Mouse (Mus musculus) forebrain, embryonic 13.5 days (tissue): ENCODE data around the gene Gcnt4. TPM values are rescaled to one million over a fixed set of nuclear protein-coding genes. Genes with fewer than 3 reads are reported as not detected.
A peak's percentile ranks its signal among the peaks of the same experiment; 100 is the strongest.
"Not testable (repeated sequence)": the region's sequence is repeated elsewhere in the genome, so short reads cannot be mapped to it uniquely, and the experiment has no call there.

Experiments used
- ATAC-seq: fragments of 200-750 bp; cut with Nextera tagmentation; 2 replicates; pipeline ENCODE4 v1.8.0; 2017
- H3K27ac ChIP-seq: fragments of 300-500 bp; sonication (generic); 2 replicates; pipeline ENCODE4 v1.5.1; 2015; ENCODE audit warnings: inconsistent platforms, mild to moderate bottlenecking, moderate library complexity
- H3K27me3 ChIP-seq: fragments of 300-500 bp; sonication (generic); 2 replicates; pipeline ENCODE4 v1.6.1; 2015; ENCODE audit warnings: mild to moderate bottlenecking, inconsistent platforms
- H3K36me3 ChIP-seq: fragments of 300-500 bp; sonication (generic); 2 replicates; pipeline ENCODE4 v1.6.1; 2015; ENCODE audit warnings: mild to moderate bottlenecking, inconsistent platforms; ENCODE audit not compliant: poor library complexity, severe bottlenecking
- H3K4me1 ChIP-seq: fragments of 300-500 bp; sonication (generic); 2 replicates; pipeline ENCODE4 v1.6.1; 2015; ENCODE audit warnings: inconsistent platforms
- H3K4me2 ChIP-seq: fragments of 300-500 bp; sonication (generic); 2 replicates; pipeline ENCODE4 v1.6.1; 2015; ENCODE audit warnings: inconsistent platforms, mild to moderate bottlenecking, moderate library complexity
- H3K4me3 ChIP-seq: fragments of 300-500 bp; sonication (generic); 2 replicates; pipeline ENCODE4 v1.5.1; 2015; ENCODE audit warnings: mild to moderate bottlenecking, inconsistent platforms
- H3K9ac ChIP-seq: fragments of 300-500 bp; sonication (generic); 2 replicates; pipeline ENCODE4 v1.6.1; 2015; ENCODE audit warnings: mild to moderate bottlenecking, inconsistent platforms
- H3K9me3 ChIP-seq: fragments of 300-500 bp; sonication (generic); replicated peaks from 2 replicates; pipeline ENCODE4 v1.6.1; 2016; ENCODE audit warnings: inconsistent platforms
- WGBS: fragments of 180-500 bp; shearing (Covaris S2); methylation state at CpG from one replicate; pipeline ENCODE4 v1.1.7; 2015; 5-methylcytosine and 5-hydroxymethylcytosine counted together
- polyA plus RNA-seq: library from polyadenylated mRNA; unstranded; fragments of >200 nt; fragmentation: Nextera tagmentation; extraction: Ambion mirVana; gene quantifications from 2 replicates; pipeline ENCODE4 v1.2.1, GENCODE M21; 2015

Gene Gcnt4
- polyA plus RNA-seq: 0.03 and 0.06 TPM in 2 replicates

- H3K27me3 ChIP-seq: peaks cover 44% of the 10 kb centered on the region
- H3K4me1 ChIP-seq: peaks cover 14% of the 10 kb centered on the region
- H3K9ac ChIP-seq: peak within 1 kb of the TSS; percentile 71
- peak within 1 kb of the TSS; percentile 67 for H3K4me3 ChIP-seq
- H3K4me2 ChIP-seq: peak within 1 kb of the TSS; percentile 100
- WGBS: 9% methylated on average over 56 of the region's 56 CpGs
- no peaks in the 10 kb centered on the region for H3K9me3 ChIP-seq
- peak; percentile 79 for ATAC-seq
- no peaks in the 10 kb centered on the region for H3K36me3 ChIP-seq
- no peak within 1 kb of the TSS for H3K27ac ChIP-seq
Observed at GRCm38 (mm10) chr13:96923999-96924961, at the start of gene Gcnt4. Gene Gcnt4 (plus strand): TSS chr13:96924689.

DNA sequence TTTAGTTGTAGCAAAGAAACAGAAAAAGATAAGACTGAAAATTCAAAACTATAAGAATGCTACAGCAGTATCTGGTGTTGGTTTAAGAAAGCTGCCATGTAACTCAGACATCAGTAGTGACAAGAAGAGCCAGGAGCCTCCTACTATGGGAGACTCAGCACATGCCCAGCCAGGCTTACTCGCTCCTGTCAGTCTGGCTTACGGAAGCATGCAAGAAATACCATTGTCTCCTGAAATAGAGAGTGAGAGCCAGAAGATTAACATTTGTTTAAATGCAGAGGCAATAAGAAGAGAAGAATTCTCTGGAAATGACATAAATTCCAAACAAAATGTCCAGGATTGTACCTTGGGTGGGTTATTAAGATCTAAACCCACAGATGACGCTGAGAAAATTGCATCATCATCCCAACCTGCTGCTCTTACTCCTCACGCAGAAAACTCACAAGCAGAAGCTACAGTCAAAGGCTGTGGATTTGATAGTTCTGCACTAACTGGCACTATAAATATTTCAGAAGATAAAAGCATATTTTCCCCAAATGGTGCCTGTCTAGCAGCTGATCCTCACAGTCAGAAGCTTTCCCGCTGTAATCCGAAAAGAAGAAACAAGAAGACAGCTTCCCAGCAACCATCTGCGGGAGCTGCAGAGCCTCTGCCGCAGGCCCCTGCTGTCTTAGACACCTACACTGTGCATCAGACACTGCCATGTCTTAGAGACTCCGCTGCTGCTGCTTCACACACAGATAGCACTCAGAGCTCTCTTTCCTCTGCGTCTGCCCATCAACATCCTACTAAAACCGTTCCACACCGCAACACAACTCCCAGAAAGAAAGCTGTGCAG lies 46.0 kb upstream of the Gcnt4 start:
- no peak for ATAC-seq
- no peak overlapping the region for H3K4me2 ChIP-seq
- no peak overlapping the region for H3K27ac ChIP-seq
- no peak overlapping the region for H3K4me3 ChIP-seq
- no peaks in the 10 kb centered on the region for H3K4me1 ChIP-seq
- H3K9me3 ChIP-seq: no peaks in the 10 kb centered on the region
- H3K9ac ChIP-seq: no peak overlapping the region
- WGBS: 67% methylated on average over 12 of the region's 12 CpGs
- H3K36me3 ChIP-seq: no peaks in the 10 kb centered on the region
- H3K27me3 ChIP-seq: no peaks in the 10 kb centered on the region

DNA sequence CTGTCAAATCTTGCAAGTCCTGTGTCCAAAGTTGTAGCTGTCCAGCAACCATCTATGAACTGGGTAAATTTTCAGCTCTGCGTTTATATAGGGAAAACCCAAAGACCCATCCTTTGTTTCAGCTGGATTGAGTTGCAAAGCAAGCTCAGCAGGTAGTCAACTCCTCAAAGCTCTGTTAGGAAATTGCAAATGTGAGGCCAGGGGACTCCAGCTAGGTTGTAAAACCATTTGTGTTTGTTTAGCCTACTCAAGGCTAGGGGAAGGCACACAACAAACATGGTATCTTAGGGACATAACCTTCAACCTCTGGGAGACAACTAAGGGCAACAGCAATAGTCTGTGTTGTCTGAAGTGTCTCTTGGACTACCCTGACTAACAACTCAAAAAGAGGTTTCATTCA lies 40.0 kb upstream of the Gcnt4 start:
- 33% methylated on average over 1 of the region's 1 CpGs for WGBS
- Histone ChIP-seq H3K4me3 (no peak overlapping the region), H3K4me1 (no peaks in the 10 kb centered on the region), H3K36me3 (no peaks in the 10 kb centered on the region), H3K27me3 (no peaks in the 10 kb centered on the region), H3K4me2 (no peak overlapping the region), H3K9ac (no peak overlapping the region), H3K9me3 (no peaks in the 10 kb centered on the region), H3K27ac (no peak overlapping the region)
- ATAC-seq: no peak

- 59% methylated on average over 2 of the region's 2 CpGs for WGBS
- no peaks in the 10 kb centered on the region for H3K9me3 ChIP-seq
- H3K4me1 ChIP-seq: no peaks in the 10 kb centered on the region
- ATAC-seq: no peak
- no peak overlapping the region for H3K4me3 ChIP-seq
- H3K27me3 ChIP-seq: no peaks in the 10 kb centered on the region
- no peak overlapping the region for H3K4me2 ChIP-seq
- no peak overlapping the region for H3K9ac ChIP-seq
- no peaks in the 10 kb centered on the region for H3K36me3 ChIP-seq
- no peak overlapping the region for H3K27ac ChIP-seq
Observed at GRCm38 (mm10) chr13:96889985-96890384, 34.5 kb upstream of the Gcnt4 start.

GRCm38 (mm10) chr13:96895144-96895543 lies 29.3 kb upstream of the Gcnt4 start:
- no peaks in the 10 kb centered on the region for H3K27me3 ChIP-seq
- 84% methylated on average over 2 of the region's 2 CpGs for WGBS
- H3K36me3 ChIP-seq: no peaks in the 10 kb centered on the region

GRCm38 (mm10) chr13:96906717-96907116 lies 17.8 kb upstream of the Gcnt4 start:
- Histone ChIP-seq H3K4me2 (no peak overlapping the region), H3K4me1 (no peaks in the 10 kb centered on the region), H3K27ac (no peak overlapping the region), H3K9me3 (no peaks in the 10 kb centered on the region), H3K36me3 (no peaks in the 10 kb centered on the region), H3K4me3 (no peak overlapping the region), H3K27me3 (no peaks in the 10 kb centered on the region), H3K9ac (no peak overlapping the region)
- no peak for ATAC-seq
- WGBS: 56% methylated on average over 3 of the region's 3 CpGs

More at GRCm38 (mm10) chr13:96895144-96895543, 29.3 kb upstream of the Gcnt4 start:
- Histone ChIP-seq H3K9me3 (no peaks in the 10 kb centered on the region), H3K27ac (no peak overlapping the region), H3K4me2 (no peak overlapping the region), H3K4me1 (no peaks in the 10 kb centered on the region), H3K9ac (no peak overlapping the region), H3K4me3 (no peak overlapping the region)
- ATAC-seq: no peak

- Histone ChIP-seq H3K27ac (no peak overlapping the region), H3K4me3 (no peak overlapping the region), H3K27me3 (no peaks in the 10 kb centered on the region), H3K9me3 (no peaks in the 10 kb centered on the region), H3K9ac (no peak overlapping the region), H3K4me2 (no peak overlapping the region), H3K4me1 (no peaks in the 10 kb centered on the region), H3K36me3 (no peaks in the 10 kb centered on the region)
- 88% methylated on average over 3 of the region's 3 CpGs for WGBS
- no peak for ATAC-seq
Observed at GRCm38 (mm10) chr13:96911202-96911601, 13.3 kb upstream of the Gcnt4 start.

DNA sequence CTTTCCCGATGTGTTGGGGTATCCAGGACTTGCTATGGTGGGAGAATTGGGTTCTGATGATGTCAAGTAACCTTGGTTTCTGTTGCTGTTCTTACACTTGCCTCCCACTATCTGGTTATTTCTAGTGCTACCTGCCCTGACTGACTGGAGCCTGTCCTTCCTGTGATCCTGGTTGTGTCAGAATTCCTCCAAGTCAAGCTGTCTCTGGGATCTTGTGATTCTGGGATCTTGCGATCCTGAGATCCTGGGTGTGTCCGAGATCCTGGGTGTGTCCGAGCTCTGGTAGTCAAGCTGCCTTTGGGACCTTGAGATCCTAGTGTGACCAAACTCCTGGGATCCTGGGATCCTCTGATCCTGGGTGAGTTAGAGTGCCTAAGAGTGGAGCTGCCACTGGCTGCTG lies 1.4 kb upstream of the Gcnt4 start:
- WGBS: over 99% methylated on average over 4 of the region's 4 CpGs
- H3K36me3 ChIP-seq, H3K4me2 ChIP-seq, H3K4me3 ChIP-seq, H3K9me3 ChIP-seq, H3K27ac ChIP-seq, H3K9ac ChIP-seq, ATAC-seq: not testable (repeated sequence)
- Histone ChIP-seq H3K27me3 (peaks cover 40% of the 10 kb centered on the region), H3K4me1 (peaks cover 14% of the 10 kb centered on the region)

GRCm38 (mm10) chr13:96924985-96925745 lies 676 bp downstream of the Gcnt4 start:
- H3K27me3 ChIP-seq: peaks cover 44% of the 10 kb centered on the region
- no peak overlapping the region for H3K27ac ChIP-seq
- no peaks in the 10 kb centered on the region for H3K36me3 ChIP-seq
- H3K4me3 ChIP-seq: peak overlapping the region; percentile 67
- 2% methylated on average over 50 of the region's 53 CpGs for WGBS
- peak overlapping the region; percentile 100 for H3K4me2 ChIP-seq
- H3K4me1 ChIP-seq: peaks cover 14% of the 10 kb centered on the region
- H3K9me3 ChIP-seq: no peaks in the 10 kb centered on the region
- peak overlapping the region; percentile 71 for H3K9ac ChIP-seq
- ATAC-seq: peak; percentile 67

GRCm38 (mm10) chr13:96925991-96926725 lies 1.7 kb downstream of the Gcnt4 start:
- 37% methylated on average over 10 of the region's 10 CpGs for WGBS
- peaks cover 44% of the 10 kb centered on the region for H3K27me3 ChIP-seq
- peaks cover 14% of the 10 kb centered on the region for H3K4me1 ChIP-seq
- H3K4me2 ChIP-seq: peak overlapping the region; percentile 100; the same call in 1 of the 2 replicates
- no peak overlapping the region for H3K4me3 ChIP-seq
- no peak overlapping the region for H3K27ac ChIP-seq
- no peaks in the 10 kb centered on the region; the same call in 1 of the 2 replicates for H3K9me3 ChIP-seq
- H3K9ac ChIP-seq: no peak overlapping the region
- ATAC-seq: no peak
- no peaks in the 10 kb centered on the region for H3K36me3 ChIP-seq

DNA sequence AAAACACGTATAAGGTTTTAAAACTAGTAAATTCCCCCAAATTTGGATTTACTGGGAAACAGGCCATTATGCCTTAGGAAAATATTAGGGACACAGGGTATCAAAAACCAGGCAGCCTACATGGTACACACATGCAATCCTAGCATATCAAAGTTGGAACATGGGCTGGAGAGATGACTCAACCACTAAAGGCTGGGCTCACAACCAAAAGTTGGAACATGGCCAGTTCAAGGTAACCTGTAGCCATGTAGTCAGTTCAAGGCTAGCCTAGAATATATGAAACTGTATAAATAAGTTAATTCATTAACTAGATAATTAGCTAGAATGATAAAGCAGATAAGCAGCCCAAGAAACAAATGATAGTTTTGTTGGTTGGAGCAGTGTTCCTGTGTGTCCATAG lies 3.3 kb downstream of the Gcnt4 start:
- H3K27me3 ChIP-seq: peaks cover 44% of the 10 kb centered on the region
- H3K4me3 ChIP-seq: no peak overlapping the region
- H3K4me1 ChIP-seq: peaks cover 14% of the 10 kb centered on the region
- no peaks in the 10 kb centered on the region for H3K36me3 ChIP-seq
- 91% methylated on average over 1 of the region's 1 CpGs for WGBS
- H3K9me3 ChIP-seq: no peaks in the 10 kb centered on the region; the same call in 1 of the 2 replicates
- H3K9ac ChIP-seq: no peak overlapping the region
- H3K27ac ChIP-seq: no peak overlapping the region
- no peak for ATAC-seq
- no peak overlapping the region for H3K4me2 ChIP-seq
